Mouse (Mus musculus) inflammation-experienced regulatory T-cells, adult 6 months (primary cell): ENCODE data around the gene Taz. TPM values are rescaled to one million over a fixed set of nuclear protein-coding genes. Genes with fewer than 3 reads are reported as not detected.

Source experiments
- ATAC-seq: one replicate; pipeline ENCODE4 v1.8.0; 2017
- polyA plus RNA-seq, 3 experiments: library from polyadenylated mRNA; unstranded; fragments of 100-300 nt; shearing (Covaris generic); gene quantifications; one replicate each; pipeline ENCODE4 v1.2.1; 2017

Gene Taz
- 10 to 100 TPM; 28.8 to 66.0 (median 58.8) TPM for polyA plus RNA-seq

DNA sequence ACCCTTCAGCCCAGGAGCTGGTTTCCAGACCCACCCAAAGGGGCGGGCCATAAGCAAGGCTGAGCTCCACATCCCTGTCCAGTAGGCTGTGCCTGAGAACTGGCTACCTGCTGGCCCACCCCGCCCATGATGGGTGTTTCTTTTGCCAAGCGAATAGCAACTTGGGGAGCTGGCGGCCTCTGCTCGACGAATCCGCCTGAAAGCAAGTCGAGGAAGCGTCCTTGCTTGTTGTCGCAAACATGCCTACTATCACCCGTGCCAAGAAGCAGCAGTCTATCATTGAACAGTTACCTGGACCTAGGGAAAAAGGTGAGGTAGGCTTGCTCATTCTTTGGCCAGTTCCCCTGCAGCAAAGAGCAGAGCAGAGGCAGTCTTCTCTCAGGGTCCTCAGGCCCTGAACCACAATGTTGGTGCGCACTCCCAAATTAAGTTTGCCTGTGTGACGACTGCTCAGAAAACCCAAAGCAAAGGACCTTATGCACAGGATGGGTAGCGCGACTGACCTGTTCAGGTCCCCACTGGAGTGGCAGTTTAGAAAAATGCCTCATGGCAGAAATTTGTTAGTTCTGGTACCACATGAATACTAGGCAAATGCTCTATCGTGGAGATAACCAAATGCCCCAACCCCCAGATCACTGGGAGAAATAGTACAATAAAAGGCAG, at the start of gene Taz, which contains the start of gene Dnase1l1:
Gene Taz, plus strand, starts transcription at position 181 of the 663 bp plus-strand sequence.
Gene Dnase1l1, minus strand, starts transcription at position 606 of the 663 bp plus-strand sequence.
- peak; percentile 64 for ATAC-seq

DNA sequence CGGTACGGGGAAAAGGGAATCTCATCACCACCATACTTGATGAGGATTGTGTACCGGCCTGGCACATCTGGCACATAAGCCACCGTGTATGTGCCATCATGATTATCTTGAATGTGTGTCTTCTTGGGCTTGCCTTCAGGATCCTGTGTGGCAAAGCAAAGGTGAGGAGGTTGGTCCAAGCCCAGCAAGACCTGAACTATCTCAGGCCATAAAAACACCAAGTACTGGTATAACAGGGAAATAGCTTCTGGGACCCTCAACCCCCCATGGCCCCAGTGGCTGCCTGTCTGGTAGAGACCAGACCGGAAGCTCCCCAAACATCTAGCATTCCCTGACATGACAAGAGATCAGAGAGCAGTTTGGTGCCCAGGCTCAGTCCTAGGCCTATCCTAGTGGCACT, 48.5 kb upstream of the Taz start:
- no peak for ATAC-seq

DNA sequence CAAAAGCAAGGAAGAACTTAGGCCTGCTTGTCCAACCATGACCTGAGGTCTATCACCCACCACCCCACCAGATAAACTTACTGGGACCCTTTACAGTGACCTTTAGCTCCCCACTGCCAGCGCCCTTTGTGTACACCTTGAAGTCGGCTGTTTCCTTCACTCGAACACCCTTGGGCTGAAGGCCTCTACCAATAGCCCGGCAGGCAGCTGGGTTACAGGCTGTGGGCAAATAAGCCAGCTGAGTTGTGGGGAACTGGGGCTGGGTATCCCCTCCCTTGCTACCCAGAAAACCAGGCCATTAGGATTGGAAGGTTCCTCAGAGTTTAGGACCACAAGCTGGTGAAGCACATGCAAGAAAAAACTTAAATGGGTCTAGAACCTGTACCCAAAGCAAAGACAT, 41.4 kb upstream of the Taz start:
- ATAC-seq: no peak

DNA sequence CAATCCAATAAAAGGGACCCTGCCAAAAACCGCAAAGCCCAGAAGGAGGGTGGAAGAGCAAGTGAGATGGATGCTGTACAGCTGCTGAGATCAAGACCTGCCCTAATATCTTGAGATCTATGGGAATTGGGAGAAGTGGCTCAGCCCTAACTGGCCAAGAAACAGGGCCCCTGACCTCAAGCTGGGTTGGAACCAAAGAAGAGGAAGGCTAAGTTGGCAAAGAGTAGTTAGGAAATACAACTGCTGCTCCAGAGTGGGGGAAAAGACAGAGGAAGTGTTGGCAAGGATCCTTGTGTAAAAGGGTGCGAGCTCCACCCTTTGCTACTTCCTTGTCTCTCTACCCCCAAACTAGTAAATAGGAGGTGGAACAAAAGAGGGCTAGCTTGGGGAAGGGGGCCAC, 38.3 kb upstream of the Taz start:
- ATAC-seq: no peak

DNA sequence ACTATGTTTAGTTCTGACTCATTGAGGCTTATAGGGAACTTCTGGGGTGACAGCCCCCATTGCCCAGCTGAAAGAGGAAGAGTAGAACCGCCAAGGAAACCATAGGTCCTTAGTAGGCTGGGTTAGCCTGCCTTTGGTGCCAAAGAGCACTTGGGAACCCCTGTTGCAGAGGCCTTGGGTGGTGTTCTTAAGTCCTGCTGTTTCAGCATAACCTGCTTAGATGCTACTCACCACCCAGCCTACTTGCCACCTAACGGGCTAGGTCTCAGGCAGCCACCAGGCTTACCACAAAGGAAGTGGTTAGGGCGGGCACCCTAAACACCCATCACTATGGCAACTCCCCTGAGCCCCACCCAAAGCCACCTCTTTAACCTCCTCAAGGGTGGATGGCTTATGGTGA, 37.9 kb upstream of the Taz start:
- ATAC-seq: peak; percentile 67

DNA sequence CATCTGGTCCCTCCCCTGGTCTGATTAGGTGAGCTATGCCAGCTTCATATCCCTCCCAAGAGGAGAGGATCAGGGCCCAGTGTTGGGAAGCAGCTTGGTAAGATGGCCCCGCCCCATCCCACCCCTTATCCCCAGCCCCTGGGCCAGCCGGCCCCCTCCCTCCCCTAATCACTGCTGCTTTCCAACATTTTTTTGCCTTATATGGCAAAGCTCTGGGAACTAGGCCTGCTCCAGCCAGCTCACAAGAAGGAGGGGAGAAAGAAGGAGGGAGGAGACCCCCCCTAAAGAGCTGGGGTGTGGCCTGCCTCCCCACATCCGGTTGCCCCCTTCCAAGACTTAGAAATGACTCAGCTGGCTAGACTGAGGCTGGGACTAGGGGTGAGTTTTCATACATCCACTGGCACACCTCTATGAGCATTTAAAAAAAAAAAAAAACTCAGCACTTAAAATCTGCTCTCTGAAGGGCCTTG, 37.1 kb upstream of the Taz start:
- peak; percentile 15 for ATAC-seq

DNA sequence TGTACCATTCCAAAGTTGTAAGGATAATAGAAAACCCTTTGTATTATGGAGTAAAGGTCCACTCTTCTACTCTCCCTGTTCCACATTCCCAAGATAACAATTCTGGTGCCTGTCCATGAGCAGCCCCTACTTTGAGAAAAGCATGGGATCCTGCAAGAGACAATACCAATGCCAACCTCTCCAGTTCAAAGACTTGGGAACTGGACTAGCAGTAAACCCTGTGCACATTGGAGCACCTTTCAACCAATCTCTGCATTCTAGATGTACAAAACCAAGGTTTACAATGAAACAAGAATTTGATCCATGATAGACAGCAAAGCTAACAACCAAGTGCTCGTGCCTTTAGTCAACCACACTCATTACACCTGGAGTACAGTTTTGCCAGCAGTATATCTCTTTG, 36.6 kb upstream of the Taz start:
- ATAC-seq: no peak

DNA sequence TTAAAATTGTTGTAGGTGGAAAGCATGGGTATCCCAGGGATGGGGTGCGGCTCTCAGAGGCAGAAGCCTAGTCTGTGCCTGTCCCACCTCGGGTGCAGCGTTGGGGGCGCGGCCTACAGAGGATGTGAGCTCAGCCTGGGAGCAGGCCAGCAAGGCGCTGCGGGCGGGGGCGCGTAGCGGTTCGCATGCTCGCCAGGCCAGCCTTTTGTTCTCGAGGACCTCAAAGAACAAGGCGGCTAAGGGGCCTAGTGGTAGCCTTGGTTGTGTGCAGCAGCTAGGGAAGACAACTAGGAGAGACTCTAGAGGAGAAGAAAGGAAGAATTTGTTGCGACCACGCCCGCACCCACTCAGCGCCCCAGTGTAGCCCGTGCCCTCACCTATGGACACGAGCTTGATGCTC, 36.0 kb upstream of the Taz start:
- peak; percentile 38 for ATAC-seq

DNA sequence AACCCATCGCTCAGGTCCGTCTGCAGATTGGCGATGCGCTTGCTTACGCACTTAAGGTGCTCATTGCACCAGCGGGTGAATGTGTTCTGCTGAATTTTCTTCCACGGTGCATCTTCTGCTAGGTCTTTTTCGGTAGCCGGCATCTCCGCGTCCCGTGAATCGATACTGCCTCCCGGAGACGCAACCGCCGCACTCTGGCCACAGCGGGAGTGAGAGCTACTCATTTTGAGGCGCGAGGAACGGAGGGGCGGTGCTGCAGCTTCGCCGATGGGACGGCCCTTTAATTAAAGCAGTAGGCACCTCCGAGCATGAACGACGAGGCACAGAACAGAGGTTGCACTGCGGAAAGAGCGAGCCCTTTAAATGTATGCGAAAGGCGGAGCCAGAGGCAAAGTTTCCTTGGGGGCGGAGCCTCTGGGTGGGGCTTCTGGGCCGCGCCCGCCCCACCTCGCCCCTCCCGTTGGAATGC, 35.5 kb upstream of the Taz start:
- peak; percentile 65 for ATAC-seq

DNA sequence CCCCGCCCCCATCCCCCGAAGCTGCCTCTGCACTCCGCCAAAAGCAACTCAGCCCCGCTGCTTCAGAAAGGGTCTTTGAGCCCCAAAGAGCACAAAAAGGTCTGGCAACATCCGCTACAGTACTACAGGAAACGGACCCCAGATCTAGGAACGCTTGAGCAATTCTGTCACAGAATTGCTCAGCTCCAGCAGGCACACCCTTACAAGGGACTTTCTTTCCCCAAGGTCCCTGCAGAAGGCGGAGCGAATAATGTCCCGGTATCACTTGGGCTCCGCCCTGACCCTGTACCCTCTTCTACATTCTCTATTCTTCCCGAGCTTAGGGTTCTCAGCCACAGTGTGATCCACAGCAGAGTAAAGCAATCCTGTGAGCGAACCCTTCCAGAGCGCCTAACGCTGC, 35.0 kb upstream of the Taz start:
- ATAC-seq: peak; percentile 2

DNA sequence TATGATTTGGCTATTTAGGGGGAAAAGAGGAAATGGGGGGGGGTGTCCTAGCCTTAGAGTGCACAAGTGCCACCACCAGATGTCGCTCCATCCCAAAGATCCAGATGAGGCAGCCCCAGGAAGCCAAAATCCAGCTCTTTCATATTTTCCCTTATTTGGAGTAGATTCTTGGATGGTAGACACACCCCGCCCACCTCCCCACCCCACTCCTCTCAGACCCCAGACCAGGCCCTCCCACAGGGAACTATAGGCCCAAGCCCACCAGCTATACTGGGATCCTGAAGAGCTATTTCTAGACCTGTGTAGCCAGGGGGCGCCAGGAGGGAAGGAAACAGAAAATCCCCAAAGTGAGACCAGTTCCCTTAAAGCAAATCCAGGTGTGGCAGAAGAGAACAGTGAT, 33.1 kb upstream of the Taz start:
- no peak for ATAC-seq

DNA sequence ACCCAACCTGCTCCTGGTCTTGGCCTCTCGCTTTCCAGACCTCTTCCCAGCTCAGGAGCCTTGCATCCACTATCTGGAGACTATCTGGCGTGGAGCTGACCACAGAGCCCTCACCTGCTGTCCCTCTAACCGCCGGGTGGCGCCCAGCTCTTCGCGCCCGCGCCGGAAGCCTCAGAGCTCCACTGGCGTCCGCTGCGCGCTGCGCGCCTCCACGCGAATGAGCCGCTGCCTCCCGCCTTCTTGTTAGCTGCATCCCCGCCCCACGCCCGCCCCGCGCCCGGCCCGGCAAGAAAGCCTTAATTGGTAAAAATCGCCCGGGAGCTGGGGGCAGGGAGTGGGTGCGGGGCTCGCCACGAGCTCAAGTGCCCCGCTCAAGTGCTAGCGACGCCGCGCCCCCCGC, 32.1 kb upstream of the Taz start, which contains the start of gene Flna:
Gene Flna, minus strand, starts transcription at position 206 of the 400 bp plus-strand sequence.
- ATAC-seq: no peak

DNA sequence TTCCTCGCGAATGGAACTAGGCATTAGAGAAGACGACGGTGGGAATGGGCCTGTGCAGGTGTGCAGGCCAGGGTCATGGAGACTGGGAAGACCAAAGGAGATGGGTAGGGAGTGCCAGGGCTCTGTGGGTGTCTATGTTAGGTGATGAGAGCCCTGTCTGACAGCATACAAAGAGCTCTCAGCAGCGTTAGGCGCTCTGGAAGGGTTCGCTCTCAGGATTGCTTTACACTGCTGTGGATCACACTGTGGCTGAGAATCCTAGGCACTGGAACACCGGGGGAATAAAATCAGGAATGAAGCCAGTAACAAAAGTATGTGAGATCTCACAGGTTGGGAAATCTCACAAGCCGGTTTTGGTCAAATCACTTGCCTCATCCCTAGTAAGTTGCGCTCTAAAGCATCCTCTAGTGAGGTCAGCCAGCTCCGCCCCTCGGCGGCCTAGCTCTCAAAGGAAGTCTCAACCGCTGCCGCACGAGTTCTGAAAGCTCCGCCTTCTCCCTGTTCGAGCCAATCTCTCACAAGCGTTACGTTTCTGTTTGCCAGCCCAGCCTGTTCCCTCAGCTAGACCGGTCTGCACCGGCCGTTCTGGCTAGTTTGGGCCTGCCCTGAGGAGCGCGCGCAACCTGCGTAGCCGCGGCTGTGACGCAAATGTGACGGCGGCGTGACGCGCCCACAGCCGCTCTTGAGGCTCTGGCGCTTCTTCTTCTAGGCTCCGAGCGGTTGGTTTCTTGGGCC, 27.4 kb upstream of the Taz start, which contains the start of gene Emd:
Gene Emd, plus strand, starts transcription at position 535 of the 735 bp plus-strand sequence.
- peak; percentile 91 for ATAC-seq

DNA sequence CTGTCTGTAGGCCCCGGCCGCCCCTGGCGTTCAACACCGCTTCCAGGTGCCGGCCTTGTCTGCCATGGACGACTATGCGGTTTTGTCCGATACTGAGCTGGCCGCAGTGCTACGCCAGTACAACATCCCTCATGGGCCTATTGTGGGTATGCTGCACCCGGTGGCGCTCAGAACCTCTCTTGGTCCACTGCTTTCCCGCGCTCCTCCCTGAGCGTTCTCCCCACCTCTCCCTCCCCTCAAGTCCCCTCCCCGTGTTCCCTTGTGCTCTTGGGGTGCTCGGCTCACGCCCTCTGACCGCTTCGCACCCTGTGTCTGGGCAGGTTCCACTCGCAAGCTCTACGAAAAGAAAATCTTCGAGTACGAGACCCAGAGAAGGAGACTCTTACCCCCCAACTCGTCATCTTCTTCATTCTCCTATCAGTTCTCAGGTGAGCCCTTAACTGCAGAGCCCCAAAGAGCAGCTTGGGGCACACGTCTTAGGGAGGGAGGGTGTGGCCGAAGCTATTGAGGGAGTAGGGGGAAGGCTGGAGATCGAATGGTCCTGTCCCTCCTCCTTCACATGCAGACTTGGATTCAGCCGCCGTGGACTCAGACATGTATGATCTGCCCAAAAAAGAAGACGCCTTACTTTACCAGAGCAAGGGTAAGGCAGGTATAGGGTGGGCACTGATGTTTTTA, 26.7 kb upstream of the Taz start:
- ATAC-seq: peak; percentile 11

DNA sequence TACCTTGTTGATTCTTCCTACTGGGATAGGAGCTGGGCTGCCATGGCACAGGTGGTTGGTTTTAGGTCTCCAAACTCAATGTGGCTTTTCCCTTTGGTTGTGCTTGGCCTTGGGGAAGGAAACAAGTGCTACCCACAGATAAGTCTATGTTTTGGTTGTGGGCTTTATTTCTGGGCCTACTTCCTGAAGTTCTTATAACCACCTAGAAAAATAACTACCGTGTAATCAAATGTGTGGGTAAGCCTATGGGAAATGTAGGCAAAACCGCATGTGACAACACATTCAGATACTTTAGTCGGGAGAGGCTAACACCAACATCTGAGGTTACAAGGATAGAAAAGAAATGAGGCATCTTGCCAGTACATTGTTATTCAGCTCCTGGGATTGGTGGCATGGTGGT, 24.0 kb upstream of the Taz start:
- ATAC-seq: no peak

DNA sequence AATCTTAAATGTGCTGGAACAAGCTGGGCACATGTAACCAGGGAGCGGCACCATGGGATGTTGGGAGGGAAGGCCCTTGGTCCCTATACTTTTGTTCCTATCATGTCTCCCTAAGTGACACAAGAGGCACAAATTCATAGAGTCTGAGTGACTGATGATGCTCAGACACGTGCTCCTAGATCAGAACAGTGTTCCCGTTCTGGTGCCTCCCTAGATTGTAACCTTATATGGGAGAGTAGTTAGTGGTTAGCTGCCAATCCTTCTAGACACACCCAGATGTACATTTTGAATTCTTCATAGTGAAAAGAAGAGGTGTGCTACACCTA, 12.0 kb upstream of the Taz start:
- ATAC-seq: peak; percentile 4

DNA sequence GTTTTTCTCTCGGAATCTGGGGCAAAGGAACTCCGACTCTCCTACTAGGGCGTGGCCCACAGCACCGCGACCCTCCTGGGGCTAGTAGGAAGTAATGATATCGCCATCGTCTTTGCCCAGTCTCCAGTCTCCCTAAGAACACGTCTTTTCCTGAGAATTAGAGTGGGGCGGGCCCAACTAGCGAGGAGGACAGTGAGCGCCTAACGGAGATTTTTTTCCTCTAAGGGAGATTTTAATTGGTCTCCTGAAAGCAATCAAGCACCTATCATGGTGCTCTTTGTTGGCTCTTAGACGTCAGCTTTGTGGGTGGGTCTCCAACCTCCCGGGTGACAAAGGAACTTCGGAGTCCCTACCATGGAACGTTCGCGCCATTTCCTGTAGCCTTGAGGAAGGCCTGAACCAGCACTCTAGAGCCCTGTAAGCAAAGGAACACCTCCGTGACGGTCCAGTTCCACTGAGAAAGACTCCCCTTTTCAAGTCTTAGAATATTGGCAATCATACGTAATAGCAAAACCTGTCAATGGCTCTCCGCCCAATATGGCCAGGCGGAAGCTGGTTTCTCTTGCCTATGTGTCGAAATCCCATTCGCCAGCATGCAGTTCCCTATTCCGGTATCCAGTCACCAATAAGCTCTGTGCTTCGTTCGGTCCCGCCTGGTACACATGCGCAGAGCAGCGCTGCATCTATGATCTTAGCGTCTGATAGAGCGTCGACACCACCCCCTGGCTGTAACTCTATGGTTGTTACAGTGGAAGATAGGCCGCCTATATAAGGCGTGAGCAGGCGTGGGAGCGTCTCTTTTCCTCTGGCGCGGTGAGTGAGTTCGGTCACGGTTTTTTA, 11.4 kb upstream of the Taz start, which contains the start of gene Rpl10:
Gene Rpl10, plus strand, starts transcription at position 751 of the 840 bp plus-strand sequence.
- ATAC-seq: peak; percentile 84

DNA sequence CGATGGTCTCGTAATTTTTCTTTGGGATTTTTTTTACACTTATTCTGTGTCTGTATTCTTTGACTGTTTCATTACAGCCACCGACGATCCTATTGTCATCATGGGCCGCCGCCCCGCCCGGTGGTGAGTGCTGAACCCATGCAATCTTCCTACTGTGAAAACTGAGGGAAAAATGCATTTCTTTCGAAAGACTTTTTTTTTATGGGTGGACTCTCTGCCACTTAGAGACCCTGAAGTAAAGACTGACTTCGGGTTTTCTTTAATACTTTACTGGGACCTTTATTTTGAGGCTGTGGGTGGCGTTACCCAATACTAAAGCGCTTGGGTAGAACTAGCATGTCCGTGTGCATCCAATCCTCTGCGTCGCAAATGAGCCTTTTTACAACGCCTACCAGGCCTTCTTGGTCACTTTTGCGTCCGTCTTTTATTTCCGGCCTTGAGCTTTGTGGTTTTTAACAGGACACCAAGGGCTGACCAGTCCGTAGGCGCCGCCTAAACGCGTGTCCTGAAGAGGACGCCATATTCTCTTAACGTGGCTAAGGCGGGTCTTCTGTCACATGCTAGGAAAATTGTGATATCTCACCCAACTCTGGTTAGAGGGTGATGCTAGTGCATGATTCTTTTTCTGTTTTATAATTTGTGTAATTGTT, 10.7 kb upstream of the Taz start:
- no peak for ATAC-seq

DNA sequence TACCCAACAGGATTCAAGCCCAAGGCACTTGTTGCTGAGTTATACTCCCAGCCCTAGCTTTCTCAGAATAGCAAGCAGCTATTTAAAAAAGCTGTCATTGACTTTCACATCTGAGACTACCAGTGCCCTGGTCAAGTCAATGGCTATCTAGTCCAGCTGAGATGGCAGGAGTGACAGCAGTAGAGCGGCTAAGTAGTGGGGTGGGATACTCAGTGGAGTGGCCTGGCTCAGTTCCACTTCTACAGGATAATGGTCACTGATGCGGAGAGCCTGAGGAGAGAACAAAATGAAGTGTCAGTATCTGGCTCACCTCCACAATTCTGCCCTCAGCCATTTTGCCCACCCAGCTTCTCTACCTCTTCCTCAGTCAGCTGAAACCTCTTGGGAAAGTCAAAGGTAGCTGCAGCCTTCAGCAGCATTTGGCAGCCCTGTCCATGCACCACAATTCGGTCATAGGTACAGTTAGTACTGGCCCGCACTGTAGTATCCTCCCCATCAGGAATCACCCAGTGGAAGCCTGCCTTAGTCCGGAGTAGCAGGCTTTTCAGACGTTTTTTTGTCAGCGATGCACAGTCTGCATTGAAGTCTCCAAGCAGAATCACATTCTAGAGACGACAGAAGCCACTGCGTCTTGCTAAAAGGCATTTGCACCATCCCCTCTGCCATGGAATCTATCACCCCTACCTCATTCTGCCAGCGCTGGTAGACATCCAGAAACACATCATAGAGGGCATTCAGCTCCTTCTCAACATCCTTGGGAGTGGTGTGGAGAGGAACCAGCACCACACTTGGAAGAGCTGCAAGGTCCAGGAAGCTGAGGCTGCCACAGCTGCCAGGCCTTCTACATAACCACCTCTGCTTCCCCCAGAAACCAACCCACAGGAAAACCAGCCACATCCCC, 8.0 kb upstream of the Taz start:
- no peak for ATAC-seq

DNA sequence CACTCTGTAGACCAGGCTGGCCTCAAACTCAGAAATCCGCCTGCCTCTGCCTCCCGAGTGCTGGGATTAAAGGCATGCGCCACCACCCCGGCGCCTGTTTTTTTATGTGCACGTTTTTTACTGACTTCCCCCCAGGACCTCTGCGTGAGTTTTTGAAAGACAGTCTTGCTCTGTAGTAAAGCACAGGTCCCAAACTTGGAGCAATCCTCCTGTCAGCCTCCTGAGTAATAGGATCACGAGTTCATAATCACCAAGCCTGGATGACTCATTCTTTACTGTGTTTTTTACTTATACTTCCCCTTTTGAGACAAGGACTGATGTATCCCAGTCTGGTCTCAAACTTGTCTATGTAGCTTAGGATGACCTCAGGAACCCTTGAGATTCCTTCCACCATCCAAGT, 3.8 kb upstream of the Taz start:
- ATAC-seq: no peak
